Mouse (Mus musculus): ENCODE data around the gene Cdkn2c. TPM values are rescaled to one million over a fixed set of nuclear protein-coding genes. Genes with fewer than 3 reads are reported as not detected.
"Not testable (repeated sequence)": the region's sequence is repeated elsewhere in the genome, so short reads cannot be mapped to it uniquely, and the experiment has no call there.

Cdkn2c gene
- polyA plus RNA-seq (2012; ENCODE audit: insufficient read depth, insufficient read length, low replicate concordance, missing spikeins): not detected in 2 replicates

GRCm38 (mm10) chr4:109666461-109667269 lies at the start of gene Cdkn2c:
Cdkn2c (minus strand) TSS chr4:109667189.
- under 1% methylated on average over 64 of the region's 64 CpGs for WGBS
- Histone ChIP-seq H3K4me1 (ENCODE audit: control insufficient read depth, insufficient read depth, low read length) (peaks cover 3% of the 10 kb centered on the region; the same call in 1 of the 2 replicates), H3K27ac (ENCODE audit: insufficient read depth, low read depth, low read length) (peak within 1 kb of the TSS; percentile 96), H3K4me3 (ENCODE audit: insufficient read depth, low read depth, low read length) (peak within 1 kb of the TSS; percentile 97)
- TF ChIP-seq CTCF (IDR thresholded peaks at IDR 0.05; ENCODE audit: insufficient read depth, low read depth, low read length) (no peak), POLR2A (IDR thresholded peaks at IDR 0.05; ENCODE audit: insufficient read depth, low read depth, low read length) (peak; percentile 52; the same call in 1 of the 2 replicates)

- Histone ChIP-seq H3K27ac (ENCODE audit: insufficient read depth, low read depth, low read length) (no peak overlapping the region), H3K4me3 (ENCODE audit: insufficient read depth, low read depth, low read length) (no peak overlapping the region), H3K4me1 (ENCODE audit: control insufficient read depth, insufficient read depth, low read length) (no peaks in the 10 kb centered on the region)
- TF ChIP-seq CTCF (IDR thresholded peaks at IDR 0.05; ENCODE audit: insufficient read depth, low read depth, low read length) (no peak), POLR2A (IDR thresholded peaks at IDR 0.05; ENCODE audit: insufficient read depth, low read depth, low read length) (no peak)
- 79% methylated on average over 2 of the region's 2 CpGs for whole genome bisulfite sequencing
Observed at GRCm38 (mm10) chr4:109705349-109705748, 38.4 kb upstream of the Cdkn2c start.

GRCm38 (mm10) chr4:109703568-109703967 lies 36.6 kb upstream of the Cdkn2c start:
- TF ChIP-seq POLR2A (IDR thresholded peaks at IDR 0.05; ENCODE audit: insufficient read depth, low read depth, low read length): no peak
- no peak for TF ChIP-seq CTCF (IDR thresholded peaks at IDR 0.05; ENCODE audit: insufficient read depth, low read depth, low read length)
- no peak overlapping the region for H3K4me3 ChIP-seq (ENCODE audit: insufficient read depth, low read depth, low read length)

GRCm38 (mm10) chr4:109700727-109701126 lies 33.7 kb upstream of the Cdkn2c start:
- not testable (repeated sequence) for H3K4me3 ChIP-seq (ENCODE audit: insufficient read depth, low read depth, low read length); H3K27ac ChIP-seq (ENCODE audit: insufficient read depth, low read depth, low read length); H3K4me1 ChIP-seq (ENCODE audit: control insufficient read depth, insufficient read depth, low read length)
- 78% methylated on average over 3 of the region's 3 CpGs for WGBS

More at GRCm38 (mm10) chr4:109703568-109703967, 36.6 kb upstream of the Cdkn2c start:
- Histone ChIP-seq H3K4me1 (ENCODE audit: control insufficient read depth, insufficient read depth, low read length) (no peaks in the 10 kb centered on the region), H3K27ac (ENCODE audit: insufficient read depth, low read depth, low read length) (no peak overlapping the region)

GRCm38 (mm10) chr4:109692674-109693073 lies 25.7 kb upstream of the Cdkn2c start:
- Histone ChIP-seq H3K4me1 (ENCODE audit: control insufficient read depth, insufficient read depth, low read length) (no peaks in the 10 kb centered on the region), H3K4me3 (ENCODE audit: insufficient read depth, low read depth, low read length) (no peak overlapping the region), H3K27ac (ENCODE audit: insufficient read depth, low read depth, low read length) (no peak overlapping the region)
- TF ChIP-seq CTCF (IDR thresholded peaks at IDR 0.05; ENCODE audit: insufficient read depth, low read depth, low read length) (no peak), POLR2A (IDR thresholded peaks at IDR 0.05; ENCODE audit: insufficient read depth, low read depth, low read length) (no peak)

- Histone ChIP-seq H3K4me3 (ENCODE audit: insufficient read depth, low read depth, low read length) (no peak overlapping the region), H3K4me1 (ENCODE audit: control insufficient read depth, insufficient read depth, low read length) (peaks cover 2% of the 10 kb centered on the region; the same call in 1 of the 2 replicates), H3K27ac (ENCODE audit: insufficient read depth, low read depth, low read length) (no peak overlapping the region)
- TF ChIP-seq CTCF (IDR thresholded peaks at IDR 0.05; ENCODE audit: insufficient read depth, low read depth, low read length) (no peak), POLR2A (IDR thresholded peaks at IDR 0.05; ENCODE audit: insufficient read depth, low read depth, low read length) (no peak)
- 42% methylated on average over 2 of the region's 2 CpGs for WGBS
Observed at GRCm38 (mm10) chr4:109683561-109683960, 16.6 kb upstream of the Cdkn2c start.

GRCm38 (mm10) chr4:109677221-109677620 lies 10.2 kb upstream of the Cdkn2c start:
- WGBS: 1% methylated on average over 3 of the region's 3 CpGs
- H3K4me1 ChIP-seq (ENCODE audit: control insufficient read depth, insufficient read depth, low read length): no peaks in the 10 kb centered on the region
- no peak overlapping the region for H3K27ac ChIP-seq (ENCODE audit: insufficient read depth, low read depth, low read length)
- TF ChIP-seq POLR2A (IDR thresholded peaks at IDR 0.05; ENCODE audit: insufficient read depth, low read depth, low read length): no peak
- no peak for TF ChIP-seq CTCF (IDR thresholded peaks at IDR 0.05; ENCODE audit: insufficient read depth, low read depth, low read length)
- peak overlapping the region; percentile 77 for H3K4me3 ChIP-seq (ENCODE audit: insufficient read depth, low read depth, low read length)

GRCm38 (mm10) chr4:109676218-109677215 lies 9.5 kb upstream of the Cdkn2c start, which contains the start of gene Faf1:
Faf1 (plus strand) TSS chr4:109676588.
- no peaks in the 10 kb centered on the region for H3K4me1 ChIP-seq (ENCODE audit: control insufficient read depth, insufficient read depth, low read length)
- peak within 1 kb of the TSS; percentile 77 for H3K4me3 ChIP-seq (ENCODE audit: insufficient read depth, low read depth, low read length)
- WGBS: under 1% methylated on average over 104 of the region's 107 CpGs
- H3K27ac ChIP-seq (ENCODE audit: insufficient read depth, low read depth, low read length): peak within 1 kb of the TSS; percentile 81
- TF ChIP-seq POLR2A (IDR thresholded peaks at IDR 0.05; ENCODE audit: insufficient read depth, low read depth, low read length) (peak; percentile 97), CTCF (IDR thresholded peaks at IDR 0.05; ENCODE audit: insufficient read depth, low read depth, low read length) (peak; percentile 26; the same call in 1 of the 2 replicates)

Data from olfactory bulb, adult 2 months (tissue).